Mouse (Mus musculus) CD8-positive naive resting alpha-beta T cell, adult 57 days (primary cell): ENCODE results near the gene Chmp2b. TPM values are rescaled to one million over a fixed set of nuclear protein-coding genes. Genes with fewer than 3 reads are reported as not detected.

Source experiments
- total RNA-seq: library from RNA; stranded (reverse); gene quantifications from one replicate; pipeline ENCODE4 v1.2.4, GENCODE M21; 2023

Gene Chmp2b
- 35.2 TPM for total RNA-seq

DNA sequence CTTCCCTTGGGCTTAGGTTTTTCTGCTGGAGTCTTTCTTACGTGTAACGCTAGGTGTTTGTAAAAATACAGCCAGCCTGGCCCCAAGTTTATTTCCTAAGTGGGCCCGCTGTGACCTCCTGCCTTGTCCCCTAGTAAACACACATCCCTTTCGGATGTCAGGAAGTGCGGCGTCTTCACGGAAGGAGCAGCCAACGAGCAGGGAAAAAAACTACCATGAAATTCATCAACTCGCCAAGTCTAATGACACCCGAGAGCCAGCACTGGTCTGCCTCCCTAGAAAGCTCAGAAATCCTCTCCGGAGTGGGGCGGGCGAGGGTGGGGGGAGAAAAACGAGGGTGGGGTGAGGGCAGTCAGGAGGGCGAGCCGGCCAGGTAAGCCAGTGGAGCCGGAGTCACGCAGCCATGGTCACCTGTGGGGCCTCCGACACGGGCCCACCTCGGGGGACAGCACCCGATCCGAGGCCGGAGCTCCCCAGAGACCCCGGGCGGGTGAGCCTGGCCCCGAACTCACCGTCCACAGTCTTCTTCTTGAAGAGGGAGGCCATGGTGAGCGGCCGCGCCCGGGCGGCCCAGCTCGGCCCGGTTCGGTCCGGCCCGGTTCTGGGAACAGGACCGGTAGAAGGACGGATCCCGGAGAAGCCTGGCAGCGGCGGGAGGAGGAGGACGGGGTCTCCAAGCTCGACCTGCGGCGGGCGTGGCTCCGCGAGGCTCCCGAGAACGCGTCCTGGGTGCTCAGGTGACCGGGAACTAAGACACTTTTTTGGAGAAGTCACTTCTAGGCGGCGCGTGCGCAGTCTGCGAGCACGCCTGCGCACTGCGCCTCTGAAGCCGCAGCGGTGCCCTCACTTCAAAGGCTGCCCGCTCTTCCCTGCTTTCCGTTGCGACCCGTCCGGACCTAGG is at the start of gene Chmp2b:
Gene Chmp2b (minus strand): TSS at position 764 of the 901 bp plus-strand sequence.

GRCm38 (mm10) chr16:65520211-65520610 is 42.3 kb downstream of the Chmp2b start, which contains the start of gene Pou1f1:
Gene Pou1f1 (plus strand): TSS chr16:65520511.

Other genes with a start within 250 kb of the Chmp2b start
- not detected for gene Pou1f1, start 42.2 kb downstream of the Chmp2b start, total RNA-seq